In the genomic region with DNA sequence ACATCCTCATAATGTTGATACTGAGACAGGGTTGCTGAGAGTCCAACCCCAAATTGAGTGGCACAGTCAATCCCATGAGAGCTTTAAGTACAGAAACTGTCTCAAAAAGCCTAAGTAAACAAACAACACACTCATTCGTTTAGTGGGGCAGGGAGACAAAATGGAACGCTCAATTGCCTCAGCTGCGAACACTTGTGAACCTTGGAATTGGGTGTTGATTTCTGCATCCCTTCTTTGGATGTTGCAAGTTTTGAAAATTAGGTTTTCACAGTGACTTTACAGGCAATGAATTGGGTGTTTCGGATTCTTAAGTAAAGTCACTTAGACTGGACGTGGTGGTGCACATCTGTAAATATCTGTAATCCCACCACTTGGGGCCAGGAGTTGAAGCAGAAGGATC, we compare ENCODE assay signal across 9 mouse cellular contexts. TPM values are rescaled to one million over a fixed set of nuclear protein-coding genes. Genes with fewer than 3 reads are reported as not detected.
DNase-seq lines count a peak whose midpoint lies in the region; ATAC-seq lines count a peak whose summit lies in the region.
"Had no signal": no experiment of that assay in that cellular context is flagged by ENCODE, and none has a peak within 500 bp of the region (broad histone marks: within the 10 kb centered on the region; RNA-seq: fewer than 3 reads in every experiment).

No protein-coding gene starts in this region.

- H3K4me3 ChIP-seq in kidney, embryonic 14.5 days (ENCODE audit: low read length), result peak overlapping the region; percentile 84
- H3K4me3 ChIP-seq in embryonic facial prominence, embryonic 10.5 days, result peak overlapping the region; percentile 78
- peak overlapping the region; percentile 88 for H3K4me3 ChIP-seq in hindbrain, embryonic 16.5 days (ENCODE audit: low read length)
- H3K4me3 ChIP-seq in midbrain, embryonic 14.5 days (replicated peaks; ENCODE audit: low read depth, low read length), result peak overlapping the region; percentile 84

- H3K36me3 ChIP-seq in kidney, embryonic 14.5 days (ENCODE audit: control insufficient read depth, insufficient read depth, low read length), result no peaks in the 10 kb centered on the region
- H3K36me3 ChIP-seq in embryonic facial prominence, embryonic 10.5 days (replicated peaks), result no peaks in the 10 kb centered on the region
- no peaks in the 10 kb centered on the region for H3K36me3 ChIP-seq in hindbrain, embryonic 16.5 days (ENCODE audit: control insufficient read depth, insufficient read depth, low read length)
- H3K36me3 ChIP-seq in midbrain, embryonic 14.5 days (ENCODE audit: control insufficient read depth, insufficient read depth, low read length), result no peaks in the 10 kb centered on the region

- H3K27ac ChIP-seq in kidney, embryonic 14.5 days (ENCODE audit: low read depth, low read length), result peak overlapping the region; percentile 99; the same call in 1 of the 2 replicates
- H3K27ac ChIP-seq in embryonic facial prominence, embryonic 10.5 days (replicated peaks), result peak overlapping the region; percentile 98; the same call in 1 of the 2 replicates
- peak overlapping the region; percentile 99; the same call in 1 of the 2 replicates for H3K27ac ChIP-seq in hindbrain, embryonic 16.5 days (ENCODE audit: low read depth, low read length)
- peak overlapping the region; percentile 98; the same call in 1 of the 2 replicates for H3K27ac ChIP-seq in midbrain, embryonic 14.5 days (replicated peaks; ENCODE audit: low read depth, low read length)

- no peaks in the 10 kb centered on the region for H3K9me3 ChIP-seq in kidney, embryonic 14.5 days (ENCODE audit: control insufficient read depth, low read length)
- no peaks in the 10 kb centered on the region for H3K9me3 ChIP-seq in embryonic facial prominence, embryonic 10.5 days
- H3K9me3 ChIP-seq in hindbrain, embryonic 16.5 days (ENCODE audit: control insufficient read depth, low read length), result no peaks in the 10 kb centered on the region
- H3K9me3 ChIP-seq in midbrain, embryonic 14.5 days (ENCODE audit: control insufficient read depth, low read length), result no peaks in the 10 kb centered on the region

- peak overlapping the region; percentile 96; the same call in 1 of the 2 replicates for H3K9ac ChIP-seq in kidney, embryonic 14.5 days (ENCODE audit: low read depth, low read length)
- H3K9ac ChIP-seq in hindbrain, embryonic 16.5 days (ENCODE audit: low read depth, low read length), result peak overlapping the region; percentile 27; the same call in 1 of the 2 replicates
- 0 out of 2 replicates have a peak overlapping the region, but pooled peaks have one; percentile 2 for H3K9ac ChIP-seq in midbrain, embryonic 14.5 days (replicated peaks; ENCODE audit: low read length)

- no peak for DNase-seq in kidney, adult 8-10 months
- no peak for DNase-seq in embryonic facial prominence, embryonic 10.5 days (ENCODE audit: low spot score)
- no peak for DNase-seq in midbrain, embryonic 14.5 days
- DNase-seq in frontal cortex, postnatal 10 days (ENCODE audit: low spot score in 2 of 2), result no peak
- no peak for DNase-seq in embryo, embryonic 10 days (ENCODE audit: low spot score)
- DNase-seq in gastrocnemius, adult 18-20 months (ENCODE audit: low spot score), result no peak

- H3K4me1 ChIP-seq in kidney, embryonic 14.5 days (ENCODE audit: control insufficient read depth, insufficient read depth, low read length), result peaks cover 12% of the 10 kb centered on the region
- H3K4me1 ChIP-seq in embryonic facial prominence, embryonic 10.5 days, result peaks cover 35% of the 10 kb centered on the region
- H3K4me1 ChIP-seq in hindbrain, embryonic 16.5 days (ENCODE audit: control insufficient read depth, insufficient read depth, low read depth, low read length), result peaks cover 17% of the 10 kb centered on the region
- peaks cover 17% of the 10 kb centered on the region for H3K4me1 ChIP-seq in midbrain, embryonic 14.5 days (ENCODE audit: control insufficient read depth, insufficient read depth, low read length)

- no peak for ATAC-seq in kidney, embryonic 14.5 days (ENCODE audit: low FRiP score, low TSS enrichment)
- no peak for ATAC-seq in hindbrain, embryonic 16.5 days
- ATAC-seq in midbrain, embryonic 14.5 days (ENCODE audit: low FRiP score, low TSS enrichment), result no peak

- peak overlapping the region; percentile 56 for H3K4me2 ChIP-seq in kidney, embryonic 14.5 days (replicated peaks; ENCODE audit: low read depth, low read length)
- peak overlapping the region; percentile 74 for H3K4me2 ChIP-seq in hindbrain, embryonic 16.5 days (ENCODE audit: low read length)
- H3K4me2 ChIP-seq in midbrain, embryonic 14.5 days (ENCODE audit: low read length), result peak overlapping the region; percentile 82

- 22% methylated on average over 5 of the region's 5 CpGs for WGBS in kidney, embryonic 14.5 days
- 35% methylated on average over 5 of the region's 5 CpGs for WGBS in embryonic facial prominence, embryonic 10.5 days
- 37% methylated on average over 5 of the region's 5 CpGs for WGBS in hindbrain, embryonic 16.5 days
- WGBS in midbrain, embryonic 14.5 days, result 40% methylated on average over 5 of the region's 5 CpGs

- no peaks in the 10 kb centered on the region for H3K27me3 ChIP-seq in kidney, embryonic 14.5 days (ENCODE audit: control insufficient read depth, insufficient read depth, low read length)
- H3K27me3 ChIP-seq in embryonic facial prominence, embryonic 10.5 days (replicated peaks; ENCODE audit: low read depth, poor library complexity, severe bottlenecking), result no peaks in the 10 kb centered on the region
- no peaks in the 10 kb centered on the region for H3K27me3 ChIP-seq in hindbrain, embryonic 16.5 days (replicated peaks; ENCODE audit: control insufficient read depth, insufficient read depth, low read length)
- H3K27me3 ChIP-seq in midbrain, embryonic 14.5 days (ENCODE audit: control insufficient read depth, insufficient read depth, low read length), result no peaks in the 10 kb centered on the region
- H3K27me3 ChIP-seq: Patski had no signal

RNA-seq across cellular contexts. Expression of a gene that starts 0.7 kb away (rescaled TPM):
- 35.4 and 37.3 TPM in 2 replicates for polyA plus RNA-seq in kidney, embryonic 14.5 days (2014; fragmentation: Nextera tagmentation; extraction: Ambion mirVana)
- 12.0 and 13.3 TPM in 2 replicates for polyA plus RNA-seq in embryonic facial prominence, embryonic 10.5 days (2016; fragmentation: Nextera tagmentation; extraction: Ambion mirVana)
- polyA plus RNA-seq in hindbrain, embryonic 16.5 days (2015; fragmentation: Nextera tagmentation; extraction: Ambion mirVana), result 10.0 and 10.2 TPM in 2 replicates
- polyA plus RNA-seq in midbrain, embryonic 14.5 days (2014; fragmentation: Nextera tagmentation; extraction: Ambion mirVana), result 14.4 and 17.1 TPM in 2 replicates
- total RNA-seq in gastrocnemius, adult 18-20 months (2021), result 10 to 100 TPM; 70.3 to 82.8 TPM

RNA-seq across cellular contexts. Expression of a gene that starts 44.0 kb away (rescaled TPM):
- 5.1 and 7.3 TPM in 2 replicates for polyA plus RNA-seq in kidney, embryonic 14.5 days (2014; fragmentation: Nextera tagmentation; extraction: Ambion mirVana)
- 5.4 and 8.4 TPM in 2 replicates for polyA plus RNA-seq in embryonic facial prominence, embryonic 10.5 days (2016; fragmentation: Nextera tagmentation; extraction: Ambion mirVana)
- polyA plus RNA-seq in hindbrain, embryonic 16.5 days (2015; fragmentation: Nextera tagmentation; extraction: Ambion mirVana), result 0.96 and 1.5 TPM in 2 replicates
- polyA plus RNA-seq in midbrain, embryonic 14.5 days (2014; fragmentation: Nextera tagmentation; extraction: Ambion mirVana), result 2.6 and 6.4 TPM in 2 replicates
- total RNA-seq in gastrocnemius, adult 18-20 months (2021), result 1 to 10 TPM; 1.4 to 2.2 TPM

Comparison
In these comparisons a context has a peak if more than half of its experiments do, and no peak if none do; other contexts are left out.
1. H3K9ac ChIP-seq: peak in every context shown above with its lines; median percentile 96 in kidney, embryonic 14.5 days; 27 in hindbrain, embryonic 16.5 days; 2 in midbrain, embryonic 14.5 days.